In the genomic region with DNA sequence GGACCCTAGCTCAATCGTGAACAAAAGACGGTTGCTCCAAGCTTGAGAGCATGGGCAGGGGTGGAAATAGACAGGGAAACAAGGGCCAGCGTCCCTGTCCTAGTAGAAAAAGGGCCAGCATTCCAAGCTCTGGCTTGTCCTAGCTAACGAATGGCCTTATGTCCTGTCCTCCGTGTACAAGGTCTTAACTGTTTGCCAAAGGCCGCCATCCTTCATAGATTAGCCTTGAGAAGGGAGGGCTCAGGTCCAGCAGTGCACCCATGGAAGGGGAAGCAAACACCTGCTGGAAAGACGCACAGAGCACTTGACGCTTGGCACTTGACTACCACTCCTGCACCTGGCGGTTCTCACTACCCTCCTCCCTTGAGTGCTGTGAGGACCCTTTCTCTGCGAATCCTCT, we compare ENCODE assay signal across 24 mouse cellular contexts. TPM values are rescaled to one million over a fixed set of nuclear protein-coding genes. Genes with fewer than 3 reads are reported as not detected.
DNase-seq lines count a peak whose midpoint lies in the region; ATAC-seq lines count a peak whose summit lies in the region.
"Had no signal": no experiment of that assay in that cellular context is flagged by ENCODE, and none has a peak within 500 bp of the region (broad histone marks: within the 10 kb centered on the region; RNA-seq: fewer than 3 reads in every experiment).

No protein-coding gene starts in this region.

- no peaks in the 10 kb centered on the region for H3K36me3 ChIP-seq in heart, embryonic 10.5 days
- no peaks in the 10 kb centered on the region for H3K36me3 ChIP-seq in heart, embryonic 12.5 days
- no peaks in the 10 kb centered on the region for H3K36me3 ChIP-seq in midbrain, embryonic 11.5 days (ENCODE audit: control insufficient read depth, insufficient read depth, low read length)
- no peaks in the 10 kb centered on the region for H3K36me3 ChIP-seq in midbrain, embryonic 15.5 days (replicated peaks)
- H3K36me3 ChIP-seq: embryonic facial prominence, embryonic 12.5 days; heart, embryonic 15.5 days; hindbrain, embryonic 13.5 days had no signal

- H3K4me3 ChIP-seq in heart, embryonic 10.5 days: no peak overlapping the region
- no peak overlapping the region for H3K4me3 ChIP-seq in heart, embryonic 12.5 days
- H3K4me3 ChIP-seq in midbrain, embryonic 11.5 days (ENCODE audit: low read depth, low read length): no peak overlapping the region
- H3K4me3 ChIP-seq in midbrain, embryonic 15.5 days: no peak overlapping the region
- H3K4me3 ChIP-seq: embryonic facial prominence, embryonic 12.5 days; gastrocnemius, adult 2 months; heart, embryonic 15.5 days; hindbrain, embryonic 13.5 days had no signal

- ATAC-seq in heart, embryonic 12.5 days (ENCODE audit: insufficient number of reproducible peaks, low FRiP score): no peak
- ATAC-seq in midbrain, embryonic 11.5 days (ENCODE audit: low FRiP score): no peak
- no peak for ATAC-seq in midbrain, embryonic 15.5 days (replicated peaks)
- ATAC-seq: forebrain, embryonic 14.5 days; hindbrain, postnatal 0 days had no signal

- no peaks in the 10 kb centered on the region for H3K9me3 ChIP-seq in heart, embryonic 10.5 days
- H3K9me3 ChIP-seq in heart, embryonic 12.5 days (replicated peaks): no peaks in the 10 kb centered on the region
- H3K9me3 ChIP-seq in midbrain, embryonic 11.5 days (ENCODE audit: control insufficient read depth, low read length): no peaks in the 10 kb centered on the region
- H3K9me3 ChIP-seq in midbrain, embryonic 15.5 days: no peaks in the 10 kb centered on the region
- H3K9me3 ChIP-seq: embryonic facial prominence, embryonic 12.5 days; heart, embryonic 15.5 days; hindbrain, embryonic 13.5 days had no signal

- H3K27ac ChIP-seq in heart, embryonic 10.5 days: peak overlapping the region; percentile 52
- H3K27ac ChIP-seq in heart, embryonic 12.5 days (ENCODE audit: poor library complexity, severe bottlenecking): no peak overlapping the region
- no peak overlapping the region for H3K27ac ChIP-seq in midbrain, embryonic 11.5 days (ENCODE audit: low read depth, low read length)
- no peak overlapping the region for H3K27ac ChIP-seq in midbrain, embryonic 15.5 days
- H3K27ac ChIP-seq: gastrocnemius, adult 2 months; heart, embryonic 15.5 days; hindbrain, embryonic 13.5 days; hindbrain, postnatal 0 days had no signal

- 85% methylated on average over 10 of the region's 10 CpGs for WGBS in heart, embryonic 10.5 days
- 84% methylated on average over 10 of the region's 10 CpGs for WGBS in heart, embryonic 12.5 days
- 89% methylated on average over 10 of the region's 10 CpGs for WGBS in midbrain, embryonic 11.5 days
- WGBS in midbrain, embryonic 15.5 days: 79% methylated on average over 10 of the region's 10 CpGs

- H3K4me2 ChIP-seq in heart, embryonic 12.5 days: no peak overlapping the region
- no peak overlapping the region for H3K4me2 ChIP-seq in midbrain, embryonic 11.5 days
- H3K4me2 ChIP-seq in midbrain, embryonic 15.5 days: no peak overlapping the region
- H3K4me2 ChIP-seq: embryonic facial prominence, embryonic 12.5 days; heart, embryonic 15.5 days; hindbrain, embryonic 13.5 days had no signal

- DNase-seq in heart, embryonic 10.5 days (ENCODE audit: low spot score): no peak
- DNase-seq in midbrain, embryonic 11.5 days (ENCODE audit: low spot score, missing footprints): peak; percentile 73
- peak; percentile 31 to 45 for DNase-seq in adrenal gland, postnatal 36 days
- DNase-seq in left cerebral cortex, adult 18-20 months (ENCODE audit: low spot score in 2 of 2): no peak
- DNase-seq in cerebellum, adult 11-12 months: no peak
- DNase-seq: cerebellum, adult 8-10 months; cerebellum, postnatal 14 days; embryo, embryonic 11 days; gastrocnemius, adult 2 months; gastrocnemius, postnatal 36 days; heart, adult 11 months; heart, postnatal 14 days; kidney, adult 2 months had no signal

- H3K4me1 ChIP-seq in heart, embryonic 10.5 days: peaks cover 24% of the 10 kb centered on the region
- peaks cover 6% of the 10 kb centered on the region; the same call in 1 of the 2 replicates for H3K4me1 ChIP-seq in heart, embryonic 12.5 days (replicated peaks)
- no peaks in the 10 kb centered on the region for H3K4me1 ChIP-seq in midbrain, embryonic 11.5 days (ENCODE audit: control insufficient read depth, insufficient read depth, low read length)
- peaks cover 4% of the 10 kb centered on the region; the same call in 1 of the 2 replicates for H3K4me1 ChIP-seq in midbrain, embryonic 15.5 days

- H3K9ac ChIP-seq in heart, embryonic 12.5 days: no peak overlapping the region
- no peak overlapping the region for H3K9ac ChIP-seq in midbrain, embryonic 11.5 days (ENCODE audit: low read length)
- no peak overlapping the region for H3K9ac ChIP-seq in midbrain, embryonic 15.5 days
- H3K9ac ChIP-seq: embryonic facial prominence, embryonic 12.5 days; heart, embryonic 15.5 days; hindbrain, embryonic 13.5 days had no signal

- peaks cover 23% of the 10 kb centered on the region for H3K27me3 ChIP-seq in heart, embryonic 10.5 days (ENCODE audit: insufficient read depth, poor library complexity, severe bottlenecking)
- H3K27me3 ChIP-seq in heart, embryonic 12.5 days (replicated peaks): no peaks in the 10 kb centered on the region
- no peaks in the 10 kb centered on the region for H3K27me3 ChIP-seq in midbrain, embryonic 11.5 days (ENCODE audit: control insufficient read depth, insufficient read depth, low read length)
- no peaks in the 10 kb centered on the region for H3K27me3 ChIP-seq in midbrain, embryonic 15.5 days (replicated peaks)
- H3K27me3 ChIP-seq: embryonic facial prominence, embryonic 12.5 days; hindbrain, embryonic 13.5 days had no signal

RNA-seq across cellular contexts. Expression of a gene that starts 32.8 kb away (rescaled TPM):
- not detected in 2 replicates for polyA plus RNA-seq in heart, embryonic 10.5 days (2016; fragmentation: Nextera tagmentation; extraction: Ambion mirVana)
- not detected in 2 replicates for polyA plus RNA-seq in heart, embryonic 12.5 days (2016; fragmentation: Nextera tagmentation; extraction: Ambion mirVana)
- polyA plus RNA-seq in midbrain, embryonic 11.5 days (2014; fragmentation: Nextera tagmentation; extraction: Ambion mirVana): not detected in 2 replicates
- polyA plus RNA-seq in midbrain, embryonic 15.5 days (2015; fragmentation: Nextera tagmentation; extraction: Ambion mirVana): not detected in 2 replicates
- not detected for total RNA-seq in adrenal gland, postnatal 36 days (2021)
- not detected for total RNA-seq in left cerebral cortex, adult 18-20 months (2021)
- total RNA-seq: common myeloid progenitor, adult 5-6 weeks; ES-E14; gastrocnemius, adult 2 months; gastrocnemius, postnatal 36 days; heart, postnatal 14 days; hematopoietic stem cell, adult 5-6 weeks; hindbrain, postnatal 0 days had no signal
- polyA plus RNA-seq: embryonic facial prominence, embryonic 12.5 days; forebrain, embryonic 14.5 days; heart, embryonic 15.5 days; hindbrain, embryonic 13.5 days; hindbrain, postnatal 0 days; intestine, embryonic 14.5 days; kidney, adult 2 months had no signal

RNA-seq across cellular contexts. Expression of a gene that starts 49.1 kb away (rescaled TPM):
- 0.83 and 3.6 TPM in 2 replicates for polyA plus RNA-seq in heart, embryonic 10.5 days (2016; fragmentation: Nextera tagmentation; extraction: Ambion mirVana)
- polyA plus RNA-seq in heart, embryonic 12.5 days (2016; fragmentation: Nextera tagmentation; extraction: Ambion mirVana): 0.15 and 0.17 TPM in 2 replicates
- 3.9 and 4.4 TPM in 2 replicates for polyA plus RNA-seq in midbrain, embryonic 11.5 days (2014; fragmentation: Nextera tagmentation; extraction: Ambion mirVana)
- polyA plus RNA-seq in midbrain, embryonic 15.5 days (2015; fragmentation: Nextera tagmentation; extraction: Ambion mirVana): 0.84 and 1.0 TPM in 2 replicates
- total RNA-seq in adrenal gland, postnatal 36 days (2021): under 1 TPM; 0.36 to 0.43 TPM
- 1 to 10 TPM; 1.7 to 1.9 TPM for total RNA-seq in left cerebral cortex, adult 18-20 months (2021)
- total RNA-seq: common myeloid progenitor, adult 5-6 weeks; hematopoietic stem cell, adult 5-6 weeks had no signal

Comparison
In these comparisons a context has a peak if more than half of its experiments do, and no peak if none do; other contexts are left out.
1. DNase-seq: peak in midbrain, embryonic 11.5 days (single experiment) and adrenal gland, postnatal 36 days (2 of 2); none in heart, embryonic 10.5 days (single experiment), left cerebral cortex, adult 18-20 months (0 of 2) and cerebellum, adult 11-12 months (single experiment).